Mouse (Mus musculus): ENCODE measurements around the gene Cnr2. TPM values are rescaled to one million over a fixed set of nuclear protein-coding genes. Genes with fewer than 3 reads are reported as not detected.

Gene Cnr2
- total and polyA plus RNA-seq, 3 experiments = 6.8 to 10.2 TPM; not detected in 1

DNA sequence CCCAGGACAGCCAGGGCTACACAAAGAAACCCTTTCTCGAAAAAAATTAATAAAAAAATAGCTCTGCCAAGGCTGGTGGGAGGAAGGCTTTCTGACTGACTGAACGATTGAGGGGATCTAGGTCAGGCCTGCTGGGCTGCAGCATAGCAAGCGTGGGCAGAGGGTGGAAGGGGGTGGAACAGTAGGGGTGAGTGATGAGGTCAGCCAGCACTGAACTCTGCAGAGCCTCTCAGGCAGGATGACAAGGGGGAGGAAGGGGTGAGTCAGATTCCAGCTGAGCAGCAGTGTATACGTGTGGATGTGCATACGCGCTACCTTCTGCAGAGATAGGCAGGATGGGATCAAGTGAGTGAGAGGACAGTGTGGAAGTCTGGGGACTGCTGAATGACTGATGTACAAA, 54.7 kb downstream of the Cnr2 start:
- Histone ChIP-seq H3K4me1 (ENCODE audit: control insufficient read depth in 1 of 2, insufficient read depth in 2 of 2, low read length in 2 of 2) (peaks cover 0 to 5% of the 10 kb centered on the region in 2 experiments; a peak in 3 of 4 replicates), H3K27ac (ENCODE audit: control insufficient read depth, low read depth, low read length) (no peak overlapping the region), H3K27me3 (ENCODE audit: control insufficient read depth in 1 of 2, insufficient read depth in 2 of 2, low read length in 2 of 2) (no peaks in the 10 kb centered on the region), H3K36me3 (ENCODE audit: control insufficient read depth in 1 of 2, insufficient read depth in 2 of 2, low read length in 2 of 2) (peaks cover 3 to 9% of the 10 kb centered on the region in 2 experiments), H3K9ac (ENCODE audit: control insufficient read depth, low read depth, low read length, poor library complexity, severe bottlenecking) (no peak overlapping the region), H3K9me3 (replicated peaks; ENCODE audit: insufficient read depth, low read length) (no peaks in the 10 kb centered on the region), H3K4me3 (ENCODE audit: control insufficient read depth in 1 of 2, insufficient read depth in 1 of 2, low read depth in 2 of 2, low read length in 2 of 2) (no peak overlapping the region), H3K79me2 (ENCODE audit: control insufficient read depth, insufficient read depth, low read length, poor library complexity) (peaks cover 17% of the 10 kb centered on the region)
- TF ChIP-seq POLR2A (IDR thresholded peaks at IDR 0.05; ENCODE audit: control insufficient read depth in 1 of 2, insufficient read depth in 1 of 2, low read depth in 1 of 2, low read length in 2 of 2, poor library complexity in 1 of 2) (no peak), CHD1 (IDR thresholded peaks at IDR 0.05; ENCODE audit: low read depth, low read length) (no peak), NELFE (IDR thresholded peaks at IDR 0.05; ENCODE audit: low read depth, low read length) (no peak), SMC3 (IDR thresholded peaks at IDR 0.05; ENCODE audit: low read depth, low read length) (no peak), GABPA (IDR thresholded peaks at IDR 0.05; ENCODE audit: low read depth, low read length) (no peak), HCFC1 (IDR thresholded peaks at IDR 0.05; ENCODE audit: low read depth, low read length) (no peak), RAD21 (IDR thresholded peaks at IDR 0.05; ENCODE audit: low read depth, low read length) (no peak), CHD2 (IDR thresholded peaks at IDR 0.05; ENCODE audit: low read length) (no peak), MEF2A (IDR thresholded peaks at IDR 0.05; ENCODE audit: extremely low read depth, insufficient replicate concordance, low read depth, low read length, poor library complexity, severe bottlenecking) (no peak), ZMIZ1 (IDR thresholded peaks at IDR 0.05; ENCODE audit: low read depth, low read length) (no peak), E2F4 (IDR thresholded peaks at IDR 0.05; ENCODE audit: borderline replicate concordance, low read depth, low read length) (no peak), POLR2AphosphoS5 (IDR thresholded peaks at IDR 0.05; ENCODE audit: borderline replicate concordance, low read depth, low read length) (no peak), CTCF (IDR thresholded peaks at IDR 0.05 in 2 of 3, conservative IDR thresholded peaks at IDR 0.05 in 1 of 3; ENCODE audit: control insufficient read depth in 1 of 3, insufficient read depth in 1 of 3, low read depth in 2 of 3, low read length in 3 of 3, poor library complexity in 1 of 3, severe bottlenecking in 1 of 3) (no peak), ELF1 (IDR thresholded peaks at IDR 0.05; ENCODE audit: low read depth, low read length) (no peak), NRF1 (IDR thresholded peaks at IDR 0.05; ENCODE audit: insufficient read depth, low read depth, low read length, poor library complexity, severe bottlenecking) (no peak)
- no peak for DNase-seq (ENCODE audit: low read depth, low spot score)

- no peak overlapping the region for H3K27ac ChIP-seq (ENCODE audit: control insufficient read depth, low read depth, low read length)
These were observed 55.2 kb downstream of the Cnr2 start for GRCm38 (mm10) chr4:135950365-135950764.

More at GRCm38 (mm10) chr4:135950365-135950764, 55.2 kb downstream of the Cnr2 start:
- Histone ChIP-seq H3K79me2 (ENCODE audit: control insufficient read depth, insufficient read depth, low read length, poor library complexity) (peaks cover 17% of the 10 kb centered on the region), H3K9me3 (replicated peaks; ENCODE audit: insufficient read depth, low read length) (no peaks in the 10 kb centered on the region), H3K36me3 (ENCODE audit: control insufficient read depth in 1 of 2, insufficient read depth in 2 of 2, low read length in 2 of 2) (peaks cover 3 to 9% of the 10 kb centered on the region in 2 experiments), H3K9ac (ENCODE audit: control insufficient read depth, low read depth, low read length, poor library complexity, severe bottlenecking) (no peak overlapping the region), H3K4me1 (ENCODE audit: control insufficient read depth in 1 of 2, insufficient read depth in 2 of 2, low read length in 2 of 2) (peaks cover 0 to 5% of the 10 kb centered on the region in 2 experiments; a peak in 3 of 4 replicates), H3K27me3 (ENCODE audit: control insufficient read depth in 1 of 2, insufficient read depth in 2 of 2, low read length in 2 of 2) (no peaks in the 10 kb centered on the region), H3K4me3 (ENCODE audit: control insufficient read depth in 1 of 2, insufficient read depth in 1 of 2, low read depth in 2 of 2, low read length in 2 of 2) (no peak overlapping the region)
- no peak for TF ChIP-seq MAZ (IDR thresholded peaks at IDR 0.05; ENCODE audit: low read depth, low read length)
- TF ChIP-seq RCOR1 (IDR thresholded peaks at IDR 0.05; ENCODE audit: low read depth, low read length) = no peak
- no peak for TF ChIP-seq TBP (IDR thresholded peaks at IDR 0.05; ENCODE audit: low read depth, low read length)
- no peak for TF ChIP-seq POLR2AphosphoS2 (IDR thresholded peaks at IDR 0.05; ENCODE audit: low read length)
- no peak for TF ChIP-seq GATA1 (IDR thresholded peaks at IDR 0.05; ENCODE audit: low read depth, low read length)
- TF ChIP-seq MYC (IDR thresholded peaks at IDR 0.05; ENCODE audit: low read depth, low read length) = no peak
- TF ChIP-seq BHLHE40 (IDR thresholded peaks at IDR 0.05; ENCODE audit: borderline replicate concordance, low read depth, low read length) = no peak
- no peak for TF ChIP-seq POLR2AphosphoS5 (IDR thresholded peaks at IDR 0.05; ENCODE audit: borderline replicate concordance, low read depth, low read length)
- TF ChIP-seq TCF12 (IDR thresholded peaks at IDR 0.05; ENCODE audit: low read depth, low read length) = no peak
- no peak for TF ChIP-seq RAD21 (IDR thresholded peaks at IDR 0.05; ENCODE audit: low read depth, low read length)
- TF ChIP-seq MYB (IDR thresholded peaks at IDR 0.05; ENCODE audit: low read depth, low read length) = no peak
- no peak for TF ChIP-seq USF2 (IDR thresholded peaks at IDR 0.05; ENCODE audit: borderline replicate concordance in 1 of 2, insufficient read depth in 1 of 2, low read depth in 1 of 2, low read length in 2 of 2)
- no peak for TF ChIP-seq GABPA (IDR thresholded peaks at IDR 0.05; ENCODE audit: low read depth, low read length)
- TF ChIP-seq MEF2A (IDR thresholded peaks at IDR 0.05; ENCODE audit: extremely low read depth, insufficient replicate concordance, low read depth, low read length, poor library complexity, severe bottlenecking) = no peak
- TF ChIP-seq ETS1 (IDR thresholded peaks at IDR 0.05; ENCODE audit: low read depth, low read length) = no peak
- DNase-seq (ENCODE audit: low read depth, low spot score) = no peak
